Mouse (Mus musculus) forebrain, postnatal 0 days (tissue): ENCODE results near the gene Mlf2. TPM values are rescaled to one million over a fixed set of nuclear protein-coding genes. Genes with fewer than 3 reads are reported as not detected.

ENCODE experiments used
- ATAC-seq: fragments of 200-750 bp; cut with Nextera tagmentation; 2 replicates; pipeline ENCODE4 v1.8.0; 2017; ENCODE audit warnings: mild to moderate bottlenecking, moderate library complexity
- DNase-seq: peaks from one replicate; pipeline ENCODE4 v3.0.0-alpha.2; 2015
- H3K27ac ChIP-seq: fragments of 300-500 bp; sonication (generic); 2 replicates; pipeline ENCODE4 v1.5.1; 2014; ENCODE audit warnings: low read depth, mild to moderate bottlenecking, antibody characterized with exemption, low read length, moderate library complexity, mixed read lengths
- H3K27me3 ChIP-seq: fragments of 300-500 bp; sonication (generic); 2 replicates; pipeline ENCODE4 v1.6.1; 2014; ENCODE audit warnings: mild to moderate bottlenecking, low read length, mixed read lengths; ENCODE audit not compliant: insufficient read depth
- H3K36me3 ChIP-seq: fragments of 300-500 bp; sonication (generic); 2 replicates; pipeline ENCODE4 v1.6.1; 2014; ENCODE audit warnings: mild to moderate bottlenecking, moderate library complexity; ENCODE audit not compliant: insufficient read depth
- H3K4me1 ChIP-seq: fragments of 300-500 bp; sonication (generic); 2 replicates; pipeline ENCODE4 v1.6.1; 2014; ENCODE audit warnings: antibody characterized with exemption; ENCODE audit not compliant: insufficient read depth
- H3K4me2 ChIP-seq: fragments of 300-500 bp; sonication (generic); 2 replicates; pipeline ENCODE4 v1.6.1; 2014; ENCODE audit warnings: low read depth, mild to moderate bottlenecking, moderate library complexity
- H3K4me3 ChIP-seq: fragments of 300-500 bp; sonication (generic); 2 replicates; pipeline ENCODE4 v1.5.1; 2014; ENCODE audit warnings: low read depth, low read length, mixed read lengths
- H3K9ac ChIP-seq: fragments of 300-500 bp; sonication (generic); 2 replicates; pipeline ENCODE4 v1.6.1; 2014; ENCODE audit warnings: mild to moderate bottlenecking
- H3K9me3 ChIP-seq: fragments of 300-500 bp; sonication (generic); 2 replicates; pipeline ENCODE4 v1.6.1; 2016; ENCODE audit warnings: low read length
- CTCF ChIP-seq: sonication (generic); IDR thresholded peaks from 2 replicates; pipeline ENCODE4 v1.5.1; 2016; ENCODE audit warnings: antibody characterized with exemption, control low read depth, low read depth
- WGBS: fragments of 180-500 bp; shearing (Covaris S2); extraction: QIAGEN DNeasy Blood & Tissue Kit; methylation state at CpG from one replicate; pipeline ENCODE4 v1.1.7; 2014; 5-methylcytosine and 5-hydroxymethylcytosine counted together
- polyA plus RNA-seq: library from polyadenylated mRNA; unstranded; fragments of >200 nt; fragmentation: Nextera tagmentation; extraction: Ambion mirVana; gene quantifications from 2 replicates; pipeline ENCODE4 v1.2.1, GENCODE M21; 2015
- total RNA-seq: library from RNA; depleted of rRNA; stranded (reverse); fragments of >200 nt; gene quantifications from 2 replicates; pipeline ENCODE4 v1.2.3, GENCODE M21; 2014; rRNA removed

Gene Mlf2
- total RNA-seq, result 432 and 471 TPM in 2 replicates
- polyA plus RNA-seq, result 665 and 718 TPM in 2 replicates

DNA sequence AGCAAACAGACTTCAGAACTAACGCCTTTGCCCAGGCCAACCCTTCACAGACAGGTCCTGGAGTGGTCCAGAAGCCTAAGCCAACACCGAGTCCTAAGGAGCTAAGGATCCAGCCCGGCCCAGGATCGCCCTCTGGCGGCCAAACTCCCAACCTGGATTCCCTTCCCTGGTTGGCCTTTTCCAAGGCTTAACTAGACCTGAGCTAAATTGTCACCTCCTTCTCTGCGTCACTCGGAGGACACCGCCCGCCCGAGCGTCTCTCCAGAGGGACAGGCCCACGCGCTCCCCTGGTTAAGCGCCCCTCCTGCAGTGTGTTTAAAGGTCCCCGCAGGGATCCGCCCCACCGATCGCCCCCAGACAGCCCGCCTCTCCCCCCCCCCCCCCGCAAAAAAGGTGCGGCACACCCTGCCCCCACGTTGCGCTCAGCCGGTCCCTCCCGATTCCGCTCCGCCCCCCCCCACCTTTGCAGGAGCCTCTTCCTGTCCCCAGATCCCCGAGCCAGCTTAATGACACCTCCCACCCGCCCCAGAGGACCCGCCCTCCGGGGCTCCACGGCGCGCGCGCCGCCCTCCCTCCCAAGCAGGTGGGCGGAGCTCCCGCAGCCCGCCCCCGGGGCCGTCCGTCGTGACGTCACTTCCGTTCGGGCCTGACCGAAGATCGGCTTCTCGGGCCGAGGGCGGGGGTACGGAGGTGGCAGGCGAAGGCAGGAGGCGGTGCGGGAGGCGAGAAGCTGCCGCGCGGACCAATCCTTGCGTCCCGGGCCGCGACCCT, at the start of gene Mlf2:
Gene Mlf2, plus strand, starts transcription at position 633 of the 771 bp plus-strand sequence.
- Histone ChIP-seq H3K4me3 (peak within 1 kb of the TSS; percentile 97), H3K36me3 (peaks cover 22% of the 10 kb centered on the region), H3K4me1 (peaks cover 11% of the 10 kb centered on the region), H3K4me2 (peak within 1 kb of the TSS; percentile 76), H3K27me3 (no peaks in the 10 kb centered on the region), H3K9ac (peak within 1 kb of the TSS; percentile 98), H3K27ac (peak within 1 kb of the TSS; percentile 95), H3K9me3 (no peaks in the 10 kb centered on the region)
- DNase-seq (peak; percentile 99), ATAC-seq (peak; percentile 91)
- TF ChIP-seq CTCF, result peak; percentile 98
- WGBS, result under 1% methylated on average over 56 of the region's 64 CpGs

DNA sequence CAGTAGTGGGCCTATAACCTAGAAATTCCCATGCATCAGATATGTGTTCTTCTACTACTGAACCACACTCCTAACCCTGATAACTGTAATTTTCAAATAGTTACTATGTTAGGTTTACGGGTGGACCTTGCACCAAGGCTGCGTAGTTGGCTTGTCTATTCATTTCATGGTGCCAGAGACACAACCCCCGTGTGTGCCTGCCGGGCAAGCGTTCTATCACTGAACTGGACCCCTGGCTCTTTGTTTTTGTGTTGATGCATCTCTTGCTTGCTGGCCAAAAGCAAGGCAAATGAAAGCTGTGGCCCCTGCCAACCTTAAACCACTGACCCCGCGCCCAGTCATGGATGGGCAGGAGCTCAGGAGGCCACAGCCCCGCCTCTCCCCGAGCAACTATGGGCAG, 49.4 kb upstream of the Mlf2 start:
- TF ChIP-seq CTCF, result no peak

DNA sequence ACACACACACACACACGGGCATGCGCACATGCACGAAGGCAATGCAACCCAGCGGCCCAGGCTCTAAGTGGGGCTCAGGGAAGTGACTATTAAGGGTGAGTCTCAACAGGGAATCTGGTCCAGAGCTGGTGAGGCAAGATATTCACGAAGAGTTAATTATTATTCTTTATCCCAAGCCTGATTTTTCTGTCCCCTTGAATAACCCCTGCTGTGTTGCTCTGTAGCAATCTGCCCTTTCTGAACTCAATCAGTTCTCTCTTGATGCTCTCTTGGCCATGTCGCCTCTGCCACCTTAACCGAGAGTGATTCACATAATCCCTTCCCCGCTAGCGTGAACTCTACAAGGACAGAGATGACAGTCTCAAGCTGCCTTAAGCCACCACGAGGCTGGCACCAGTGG, 47.8 kb upstream of the Mlf2 start:
- no peak for DNase-seq
- Histone ChIP-seq H3K4me3 (no peak overlapping the region), H3K4me2 (no peak overlapping the region), H3K36me3 (no peaks in the 10 kb centered on the region), H3K27ac (no peak overlapping the region), H3K4me1 (no peaks in the 10 kb centered on the region), H3K27me3 (no peaks in the 10 kb centered on the region), H3K9me3 (no peaks in the 10 kb centered on the region), H3K9ac (no peak overlapping the region)
- 63% methylated on average over 10 of the region's 10 CpGs for WGBS
- no peak for TF ChIP-seq CTCF
- no peak for ATAC-seq

More for the DNA sequence above, 49.4 kb upstream of the Mlf2 start:
- H3K9me3 ChIP-seq, result no peaks in the 10 kb centered on the region
- no peak overlapping the region for H3K27ac ChIP-seq
- no peaks in the 10 kb centered on the region for H3K4me1 ChIP-seq
- 92% methylated on average over 9 of the region's 9 CpGs for WGBS
- ATAC-seq (no peak), DNase-seq (no peak)
- H3K4me3 ChIP-seq, result no peak overlapping the region
- no peaks in the 10 kb centered on the region for H3K27me3 ChIP-seq
- H3K36me3 ChIP-seq, result no peaks in the 10 kb centered on the region
- H3K4me2 ChIP-seq, result no peak overlapping the region
- no peak overlapping the region for H3K9ac ChIP-seq

DNA sequence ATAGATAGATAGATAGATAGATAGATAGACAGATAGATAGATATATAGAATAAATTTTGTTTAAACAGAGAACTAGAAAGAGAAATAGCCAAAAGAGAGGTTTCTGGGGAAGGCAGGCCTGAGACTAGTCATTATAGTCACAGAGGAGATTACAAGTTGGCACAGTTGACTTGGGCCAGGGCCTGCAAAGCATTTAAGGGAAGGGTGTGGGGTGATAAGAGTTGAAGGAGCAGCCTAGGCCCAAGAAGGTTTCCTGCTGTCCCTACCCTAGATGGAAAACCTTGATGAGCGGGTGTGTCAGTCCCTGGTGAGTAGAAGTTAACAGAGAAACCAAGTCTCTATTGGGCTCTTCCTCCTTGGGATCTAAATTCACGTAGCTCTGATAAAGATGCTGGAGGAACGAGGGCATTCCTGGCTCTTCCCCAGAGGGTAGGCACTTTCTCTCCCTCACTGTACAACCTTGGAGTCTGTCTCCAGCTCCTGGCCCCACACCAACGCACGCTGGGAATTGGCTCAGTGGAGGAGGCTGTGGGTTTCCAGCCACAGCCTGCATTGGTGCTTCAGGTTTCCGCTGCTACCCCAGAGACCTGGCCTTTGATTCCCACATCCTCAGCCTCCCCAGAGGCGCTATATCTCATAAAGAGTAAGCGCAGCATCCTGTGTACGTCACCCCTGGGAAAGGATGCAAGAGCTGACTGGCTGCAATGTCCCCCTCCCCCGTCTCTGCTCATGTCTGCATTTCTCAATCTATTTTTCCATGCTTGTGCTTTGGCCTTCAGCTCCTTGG, 46.3 kb upstream of the Mlf2 start:
- no peak for TF ChIP-seq CTCF
- Histone ChIP-seq H3K9me3 (no peaks in the 10 kb centered on the region), H3K27ac (no peak overlapping the region), H3K4me1 (no peaks in the 10 kb centered on the region), H3K36me3 (no peaks in the 10 kb centered on the region), H3K4me3 (no peak overlapping the region), H3K27me3 (no peaks in the 10 kb centered on the region), H3K4me2 (no peak overlapping the region), H3K9ac (no peak overlapping the region)
- DNase-seq (no peak), ATAC-seq (no peak)
- WGBS, result 80% methylated on average over 10 of the region's 10 CpGs

DNA sequence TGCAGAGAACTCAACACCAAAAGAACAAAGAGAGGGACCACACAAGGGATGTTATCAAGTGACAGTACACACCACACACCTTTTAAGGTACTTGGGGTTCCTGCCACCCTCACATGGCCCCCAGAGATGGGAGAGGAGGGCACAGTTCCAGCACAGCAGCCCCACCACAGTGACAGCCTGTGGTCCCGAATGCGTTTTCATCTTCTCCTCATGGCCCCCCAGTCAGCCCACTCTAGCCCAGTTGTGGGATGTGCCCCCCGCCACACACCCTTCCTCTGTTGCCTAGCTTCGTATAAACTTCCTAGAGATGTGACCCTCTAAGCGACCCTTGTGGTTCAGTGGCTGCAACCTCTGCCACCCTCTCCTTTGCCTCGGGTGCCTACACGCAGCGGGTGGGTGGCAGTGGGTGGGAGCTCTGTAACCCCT, 45.2 kb upstream of the Mlf2 start:
- Histone ChIP-seq H3K27ac (no peak overlapping the region), H3K4me2 (no peak overlapping the region), H3K4me3 (no peak overlapping the region), H3K9me3 (no peaks in the 10 kb centered on the region), H3K27me3 (no peaks in the 10 kb centered on the region), H3K4me1 (no peaks in the 10 kb centered on the region), H3K9ac (no peak overlapping the region), H3K36me3 (no peaks in the 10 kb centered on the region)
- no peak for TF ChIP-seq CTCF
- no peak for ATAC-seq
- WGBS, result 93% methylated on average over 8 of the region's 8 CpGs
- DNase-seq, result no peak

DNA sequence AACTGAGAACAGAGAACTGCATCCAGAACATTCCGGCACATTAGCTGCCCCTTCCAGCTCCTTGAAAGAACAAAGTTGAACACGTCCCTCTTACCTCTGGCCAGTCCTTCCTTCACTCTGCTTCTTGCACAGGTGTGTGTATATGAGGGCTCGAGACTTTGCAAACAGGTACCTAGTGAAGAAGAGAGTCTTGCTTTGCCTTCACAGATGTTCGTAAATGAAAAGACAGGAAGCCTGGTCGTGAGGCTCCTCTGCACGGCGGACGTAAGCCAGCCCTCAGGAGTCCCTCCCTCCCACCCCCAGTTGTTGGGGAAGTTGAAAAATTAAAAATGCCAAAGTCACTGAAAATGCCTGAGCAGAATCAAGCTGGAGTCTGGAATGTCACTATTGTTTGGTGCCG, 43.2 kb upstream of the Mlf2 start, which contains the start of gene Cd4:
Gene Cd4, minus strand, starts transcription at position 236 of the 400 bp plus-strand sequence.
- no peaks in the 10 kb centered on the region for H3K4me1 ChIP-seq
- no peak within 1 kb of the TSS for H3K4me2 ChIP-seq
- no peak within 1 kb of the TSS for H3K9ac ChIP-seq
- no peak within 1 kb of the TSS for H3K4me3 ChIP-seq
- WGBS, result 93% methylated on average over 9 of the region's 9 CpGs
- TF ChIP-seq CTCF, result no peak
- H3K27me3 ChIP-seq, result no peaks in the 10 kb centered on the region
- no peaks in the 10 kb centered on the region for H3K36me3 ChIP-seq
- H3K27ac ChIP-seq, result no peak within 1 kb of the TSS
- H3K9me3 ChIP-seq, result no peaks in the 10 kb centered on the region
- no peak for ATAC-seq
- no peak for DNase-seq
